Mouse (Mus musculus) left cerebral cortex, adult 9 months (tissue): ENCODE results near the gene Btbd35f15.
"Not testable (repeated sequence)": the region's sequence is repeated elsewhere in the genome, so short reads cannot be mapped to it uniquely, and the experiment has no call there.

ENCODE experiments used
- DNase-seq, 2 experiments: peaks; one replicate each; pipeline ENCODE4 v3.0.0; 2022; ENCODE audit warnings: low spot score in 2 of 2

Btbd35f15 gene

DNA sequence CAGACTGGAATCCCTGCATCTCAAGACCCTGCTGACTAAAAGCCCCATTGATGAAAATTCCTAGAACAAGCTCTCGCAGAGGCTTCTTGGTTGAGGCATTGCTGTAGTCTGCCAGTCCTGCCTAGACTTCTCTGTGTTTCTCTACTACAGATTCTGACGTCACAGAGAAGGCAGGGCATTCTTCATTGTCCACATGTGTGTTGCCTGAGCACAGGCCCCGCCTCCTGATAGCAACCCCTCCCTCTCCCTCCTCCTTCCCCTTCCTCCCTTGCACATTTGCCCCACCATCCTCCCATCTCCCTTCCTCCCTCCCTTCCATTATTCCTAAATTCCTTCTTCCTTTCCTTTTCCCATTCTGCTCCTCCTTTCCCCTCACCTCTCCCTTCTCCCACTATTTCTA lies at the start of gene Btbd35f15:
TSS of gene Btbd35f15 (minus strand) at position 101 of the 400 bp plus-strand sequence.
- not testable (repeated sequence) for DNase-seq
